Mouse (Mus musculus): Measurements from ENCODE around the gene Pfkfb2. TPM values are rescaled to one million over a fixed set of nuclear protein-coding genes. Genes with fewer than 3 reads are reported as not detected.
"Not testable (repeated sequence)": the region's sequence is repeated elsewhere in the genome, so short reads cannot be mapped to it uniquely, and the experiment has no call there.

Gene Pfkfb2
- polyA plus RNA-seq, 1 experiment from 2014 or later, result 15.5 TPM

GRCm38 (mm10) chr1:130663576-130663975 lies 65.5 kb downstream of the Pfkfb2 start:
- not testable (repeated sequence) for H3K4me2 ChIP-seq; H3K9me3 ChIP-seq (replicated peaks); H3K27ac ChIP-seq; ATAC-seq; H3K36me3 ChIP-seq (ENCODE audit: poor library complexity, severe bottlenecking); H3K4me3 ChIP-seq; H3K9ac ChIP-seq; H3K4me1 ChIP-seq; H3K27me3 ChIP-seq
- WGBS, result 91% methylated on average over 5 of the region's 5 CpGs

GRCm38 (mm10) chr1:130661454-130661853 lies 67.6 kb downstream of the Pfkfb2 start, which contains the start of gene C4bp:
C4bp (minus strand) TSS chr1:130661632.
- no peak for ATAC-seq
- Histone ChIP-seq H3K4me1 (no peaks in the 10 kb centered on the region), H3K4me2 (no peak within 1 kb of the TSS), H3K9me3 (replicated peaks) (no peaks in the 10 kb centered on the region), H3K4me3 (no peak within 1 kb of the TSS), H3K27ac (no peak within 1 kb of the TSS), H3K9ac (no peak within 1 kb of the TSS), H3K27me3 (no peaks in the 10 kb centered on the region), H3K36me3 (ENCODE audit: poor library complexity, severe bottlenecking) (no peaks in the 10 kb centered on the region)
- 96% methylated on average over 3 of the region's 3 CpGs for whole genome bisulfite sequencing

GRCm38 (mm10) chr1:130659641-130660040 lies 69.4 kb downstream of the Pfkfb2 start:
- 50% methylated on average over 5 of the region's 5 CpGs for WGBS
- ATAC-seq, result not testable (repeated sequence)

GRCm38 (mm10) chr1:130644103-130644502 lies 85.0 kb downstream of the Pfkfb2 start:
- Histone ChIP-seq H3K9ac (no peak overlapping the region), H3K27me3 (no peaks in the 10 kb centered on the region), H3K4me1 (no peaks in the 10 kb centered on the region), H3K4me2 (no peak overlapping the region), H3K27ac (no peak overlapping the region), H3K4me3 (no peak overlapping the region), H3K36me3 (ENCODE audit: poor library complexity, severe bottlenecking) (no peaks in the 10 kb centered on the region), H3K9me3 (replicated peaks) (no peaks in the 10 kb centered on the region)
- 51% methylated on average over 4 of the region's 4 CpGs for WGBS
- ATAC-seq, result no peak

More at GRCm38 (mm10) chr1:130659641-130660040, 69.4 kb downstream of the Pfkfb2 start:
- not testable (repeated sequence) for H3K36me3 ChIP-seq (ENCODE audit: poor library complexity, severe bottlenecking); H3K27ac ChIP-seq; H3K4me3 ChIP-seq; H3K4me1 ChIP-seq; H3K9ac ChIP-seq; H3K4me2 ChIP-seq; H3K27me3 ChIP-seq; H3K9me3 ChIP-seq (replicated peaks)

GRCm38 (mm10) chr1:130640967-130641366 lies 88.1 kb downstream of the Pfkfb2 start:
- Histone ChIP-seq H3K4me3 (no peak overlapping the region), H3K4me1 (no peaks in the 10 kb centered on the region), H3K9ac (no peak overlapping the region), H3K27me3 (no peaks in the 10 kb centered on the region), H3K4me2 (no peak overlapping the region), H3K36me3 (ENCODE audit: poor library complexity, severe bottlenecking) (no peaks in the 10 kb centered on the region), H3K27ac (no peak overlapping the region), H3K9me3 (replicated peaks) (no peaks in the 10 kb centered on the region)
- ATAC-seq, result no peak

Other genes starting within 250 kb of the Pfkfb2 start
- gene Zp3r, start 99.6 kb downstream of the Pfkfb2 start, polyA plus RNA-seq (2015; fragmentation: Nextera tagmentation; extraction: Ambion mirVana), result not detected in 2 replicates
- not detected in 2 replicates for gene C4bp, start 67.6 kb downstream of the Pfkfb2 start, polyA plus RNA-seq (2015; fragmentation: Nextera tagmentation; extraction: Ambion mirVana)
- not detected in 2 replicates for gene Gm29427, start 13.5 kb downstream of the Pfkfb2 start, polyA plus RNA-seq (2015; fragmentation: Nextera tagmentation; extraction: Ambion mirVana)
- 21.4 and 21.6 TPM in 2 replicates for gene Yod1, start 11.9 kb downstream of the Pfkfb2 start, polyA plus RNA-seq (2015; fragmentation: Nextera tagmentation; extraction: Ambion mirVana)
- gene AA986860, start 2.7 kb upstream of the Pfkfb2 start, polyA plus RNA-seq (2015; fragmentation: Nextera tagmentation; extraction: Ambion mirVana), result 0.32 and 0.38 TPM in 2 replicates
- gene Fcamr, start 71.6 kb upstream of the Pfkfb2 start, polyA plus RNA-seq (2015; fragmentation: Nextera tagmentation; extraction: Ambion mirVana), result not detected in 2 replicates
- not detected in 2 replicates for gene Pigr, start 97.4 kb upstream of the Pfkfb2 start, polyA plus RNA-seq (2015; fragmentation: Nextera tagmentation; extraction: Ambion mirVana)
- not detected in 2 replicates for gene Fcmr, start 136.4 kb upstream of the Pfkfb2 start, polyA plus RNA-seq (2015; fragmentation: Nextera tagmentation; extraction: Ambion mirVana)
- not detected in 2 replicates for gene Il24, start 158.2 kb upstream of the Pfkfb2 start, polyA plus RNA-seq (2015; fragmentation: Nextera tagmentation; extraction: Ambion mirVana)
- not detected in 2 replicates for gene Il20, start 182.2 kb upstream of the Pfkfb2 start, polyA plus RNA-seq (2015; fragmentation: Nextera tagmentation; extraction: Ambion mirVana)
- not detected in 2 replicates for gene Il19, start 210.9 kb upstream of the Pfkfb2 start, polyA plus RNA-seq (2015; fragmentation: Nextera tagmentation; extraction: Ambion mirVana)

Data from forebrain, embryonic 13.5 days (tissue).